Comparison of ENCODE assay signal across 15 mouse cellular contexts in genomic region chr4:142622151-142622861, GRCm38 (mm10).
DNase-seq lines count a peak whose midpoint lies in the region; ATAC-seq and TF ChIP-seq lines count a peak whose summit lies in the region.
"Had no signal": no experiment of that assay in that cellular context is flagged by ENCODE, and none has a peak within 500 bp of the region (broad histone marks: within the 10 kb centered on the region; RNA-seq: fewer than 3 reads in every experiment).

No protein-coding gene starts in this region.

- DNase-seq in cerebellum, adult 9-10 months = peak; percentile 5
- peak; percentile 59 for DNase-seq in lung, embryonic 14.5 days
- DNase-seq in lung, adult 18-20 months = no peak
- peak; percentile 71 for DNase-seq in embryonic facial prominence, embryonic 14.5 days (ENCODE audit: low spot score)
- DNase-seq in midbrain, embryonic 14.5 days = peak; percentile 32
- DNase-seq in heart, postnatal 25 days (ENCODE audit: low spot score) = no peak
- DNase-seq: adrenal gland, postnatal 10 days; kidney, adult 9 months; right cerebral cortex, postnatal 14 days had no signal

- H3K4me1 ChIP-seq in lung, embryonic 14.5 days (ENCODE audit: insufficient read depth) = peaks cover 7% of the 10 kb centered on the region; the same call in 1 of the 2 replicates
- H3K4me1 ChIP-seq in embryonic facial prominence, embryonic 14.5 days (ENCODE audit: control insufficient read depth, insufficient read depth, low read length) = peaks cover 17% of the 10 kb centered on the region
- no peaks in the 10 kb centered on the region; the same call in 1 of the 2 replicates for H3K4me1 ChIP-seq in midbrain, embryonic 14.5 days (ENCODE audit: control insufficient read depth, insufficient read depth, low read length)
- H3K4me1 ChIP-seq: liver, embryonic 15.5 days; megakaryocyte, embryonic 14.5 days had no signal

- no peak for TF ChIP-seq CTCF in lung, embryonic 14.5 days (IDR thresholded peaks at IDR 0.05; ENCODE audit: low read depth)

- no peak overlapping the region for H3K27ac ChIP-seq in lung, embryonic 14.5 days (ENCODE audit: low read depth)
- H3K27ac ChIP-seq in embryonic facial prominence, embryonic 14.5 days (replicated peaks; ENCODE audit: low read depth, low read length) = no peak overlapping the region
- H3K27ac ChIP-seq in midbrain, embryonic 14.5 days (replicated peaks; ENCODE audit: low read depth, low read length) = no peak overlapping the region
- H3K27ac ChIP-seq: heart, embryonic 10.5 days; layer of hippocampus, adult 2 months; liver, embryonic 15.5 days had no signal

- no peak for ATAC-seq in cerebellum, adult (ENCODE audit: insufficient number of reproducible peaks, low FRiP score, low TSS enrichment)
- peak; percentile 18; the same call in 1 of the 2 replicates for ATAC-seq in lung, embryonic 14.5 days (ENCODE audit: insufficient read depth)
- peak; percentile 46; the same call in 1 of the 2 replicates for ATAC-seq in embryonic facial prominence, embryonic 14.5 days (ENCODE audit: low read depth)
- ATAC-seq in midbrain, embryonic 14.5 days (ENCODE audit: low FRiP score, low TSS enrichment) = no peak
- ATAC-seq in megakaryocyte progenitor cell, adult 5-6 weeks (replicated peaks; ENCODE audit: poor library complexity) = no peak

- intact Hi-C loops in heart, postnatal 25 days (cut with DNase I) = no loop called here

- WGBS in lung, embryonic 14.5 days = 33% methylated on average over 17 of the region's 17 CpGs
- WGBS in embryonic facial prominence, embryonic 14.5 days = 21% methylated on average over 17 of the region's 17 CpGs
- WGBS in midbrain, embryonic 14.5 days = 29% methylated on average over 17 of the region's 17 CpGs

- H3K27me3 ChIP-seq in lung, embryonic 14.5 days (ENCODE audit: insufficient read depth, low read length) = no peaks in the 10 kb centered on the region
- no peaks in the 10 kb centered on the region for H3K27me3 ChIP-seq in embryonic facial prominence, embryonic 14.5 days (replicated peaks; ENCODE audit: control insufficient read depth, insufficient read depth, low read length)
- H3K27me3 ChIP-seq in midbrain, embryonic 14.5 days (ENCODE audit: control insufficient read depth, insufficient read depth, low read length) = no peaks in the 10 kb centered on the region
- H3K27me3 ChIP-seq: liver, embryonic 15.5 days; megakaryocyte, embryonic 14.5 days had no signal

- no peaks in the 10 kb centered on the region for H3K9me3 ChIP-seq in lung, embryonic 14.5 days (ENCODE audit: low read depth, low read length)
- no peaks in the 10 kb centered on the region for H3K9me3 ChIP-seq in embryonic facial prominence, embryonic 14.5 days (ENCODE audit: control insufficient read depth, low read length)
- no peaks in the 10 kb centered on the region for H3K9me3 ChIP-seq in midbrain, embryonic 14.5 days (ENCODE audit: control insufficient read depth, low read length)
- H3K9me3 ChIP-seq: heart, embryonic 10.5 days; liver, embryonic 15.5 days had no signal

- H3K36me3 ChIP-seq in lung, embryonic 14.5 days (ENCODE audit: insufficient read depth) = no peaks in the 10 kb centered on the region
- H3K36me3 ChIP-seq in embryonic facial prominence, embryonic 14.5 days (ENCODE audit: control insufficient read depth, insufficient read depth, low read length) = no peaks in the 10 kb centered on the region
- no peaks in the 10 kb centered on the region for H3K36me3 ChIP-seq in midbrain, embryonic 14.5 days (ENCODE audit: control insufficient read depth, insufficient read depth, low read length)
- H3K36me3 ChIP-seq: heart, embryonic 10.5 days; liver, embryonic 15.5 days had no signal

- H3K4me2 ChIP-seq in lung, embryonic 14.5 days = no peak overlapping the region
- no peak overlapping the region for H3K4me2 ChIP-seq in embryonic facial prominence, embryonic 14.5 days (ENCODE audit: low read depth, low read length)
- H3K4me2 ChIP-seq in midbrain, embryonic 14.5 days (ENCODE audit: low read length) = no peak overlapping the region
- H3K4me2 ChIP-seq: liver, embryonic 15.5 days had no signal

- H3K4me3 ChIP-seq in lung, embryonic 14.5 days (ENCODE audit: low read depth, low read length) = no peak overlapping the region
- no peak overlapping the region for H3K4me3 ChIP-seq in embryonic facial prominence, embryonic 14.5 days (ENCODE audit: low read depth, low read length)
- H3K4me3 ChIP-seq in midbrain, embryonic 14.5 days (replicated peaks; ENCODE audit: low read depth, low read length) = no peak overlapping the region
- H3K4me3 ChIP-seq: heart, embryonic 10.5 days; layer of hippocampus, adult 2 months; liver, embryonic 15.5 days had no signal

- H3K9ac ChIP-seq in lung, embryonic 14.5 days = no peak overlapping the region; the same call in 1 of the 2 replicates
- no peak overlapping the region for H3K9ac ChIP-seq in embryonic facial prominence, embryonic 14.5 days (ENCODE audit: low read depth, low read length)
- H3K9ac ChIP-seq in midbrain, embryonic 14.5 days (replicated peaks; ENCODE audit: low read length) = no peak overlapping the region
- H3K9ac ChIP-seq: liver, embryonic 15.5 days had no signal

Comparison
In these comparisons a context has a peak if more than half of its experiments do, and no peak if none do; other contexts are left out.
1. DNase-seq: peak in cerebellum, adult 9-10 months (single experiment), lung, embryonic 14.5 days (single experiment), embryonic facial prominence, embryonic 14.5 days (single experiment) and midbrain, embryonic 14.5 days (single experiment); none in lung, adult 18-20 months (0 of 2) and heart, postnatal 25 days (single experiment).
2. ATAC-seq: peak in lung, embryonic 14.5 days (single experiment) and embryonic facial prominence, embryonic 14.5 days (single experiment); none in cerebellum, adult (single experiment), midbrain, embryonic 14.5 days (single experiment) and megakaryocyte progenitor cell, adult 5-6 weeks (single experiment).